Mouse (Mus musculus): ENCODE data around the gene Bag5.

DNA sequence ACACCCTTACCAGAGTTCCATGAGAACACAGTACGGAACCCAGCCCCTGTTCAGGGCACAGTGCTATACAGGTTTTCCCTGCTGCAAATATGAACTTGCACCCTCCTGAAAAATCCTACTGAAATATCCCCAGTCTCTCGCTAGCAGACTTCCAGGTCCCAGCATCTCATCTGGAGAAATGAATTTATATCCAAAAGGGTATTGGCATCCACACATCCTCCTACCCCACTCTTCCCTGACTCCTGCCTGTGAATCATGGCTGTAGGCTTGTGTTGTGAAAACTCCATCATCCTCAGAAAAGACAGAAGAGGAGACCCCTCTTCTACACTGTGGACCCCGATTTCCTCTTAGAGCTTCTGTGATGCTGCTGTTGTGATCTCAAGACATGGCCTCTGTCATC, 37.7 kb upstream of the Bag5 start:
- TF ChIP-seq KAT2A (IDR thresholded peaks at IDR 0.05; ENCODE audit: insufficient replicate concordance, low read length) (no peak), POLR2AphosphoS2 (IDR thresholded peaks at IDR 0.05; ENCODE audit: low read depth, low read length) (no peak), CTCF (conservative IDR thresholded peaks at IDR 0.05 in 1 of 2, IDR thresholded peaks at IDR 0.05 in 1 of 2; ENCODE audit: low read depth in 2 of 2, low read length in 2 of 2) (no peak), USF1 (IDR thresholded peaks at IDR 0.05; ENCODE audit: low read depth, low read length) (no peak), ZMIZ1 (IDR thresholded peaks at IDR 0.05; ENCODE audit: low read depth, low read length) (no peak), HCFC1 (IDR thresholded peaks at IDR 0.05; ENCODE audit: low read depth, low read length) (no peak), TBP (conservative IDR thresholded peaks at IDR 0.05; ENCODE audit: low read depth, low read length) (no peak), TCF12 (IDR thresholded peaks at IDR 0.05; ENCODE audit: low read depth, low read length) (no peak), USF2 (conservative IDR thresholded peaks at IDR 0.05; ENCODE audit: low read depth, low read length) (no peak), POLR2A (IDR thresholded peaks at IDR 0.05; ENCODE audit: low read depth, low read length) (no peak), ZC3H11A (IDR thresholded peaks at IDR 0.05; ENCODE audit: low read depth, low read length) (no peak)

All from CH12.LX (cell line).